Mouse (Mus musculus): ENCODE data around the gene Cul3.

DNA sequence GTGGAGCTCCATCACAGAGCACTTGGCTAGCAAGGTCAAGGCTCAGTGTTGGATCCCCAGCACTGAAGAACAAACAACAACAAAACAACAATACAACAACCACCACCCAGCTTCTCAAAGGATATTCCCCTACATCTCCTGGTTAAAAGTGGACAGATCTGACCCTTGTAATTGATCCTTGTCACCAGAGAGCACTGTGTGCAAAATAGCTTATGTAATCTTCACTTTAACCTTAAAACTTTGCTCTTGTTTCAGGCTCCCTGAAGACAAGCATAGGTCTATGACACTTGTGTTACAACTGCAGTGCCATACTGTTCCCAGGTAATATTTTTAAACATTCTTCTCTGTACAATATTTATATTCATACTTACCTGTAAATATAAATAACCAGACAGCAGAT is 93.1 kb downstream of the Cul3 start:
- TF ChIP-seq GATA1 (IDR thresholded peaks at IDR 0.05; ENCODE audit: low read length) (no peak), TAL1 (IDR thresholded peaks at IDR 0.05; ENCODE audit: low read length) (no peak)
